7 mouse cellular contexts compared by ENCODE assay signal in genomic region chr8:95142075-95142831, GRCm38 (mm10).
DNase-seq lines count a peak whose midpoint lies in the region; TF ChIP-seq lines count a peak whose summit lies in the region.

No protein-coding gene starts in this region.

- TF ChIP-seq CTCF in small intestine, adult 2 months (IDR thresholded peaks at IDR 0.05; ENCODE audit: extremely low read depth, insufficient read length, insufficient replicate concordance, low read depth, low read length) = no peak

- H3K4me1 ChIP-seq in midbrain, embryonic 10.5 days = peaks cover 49% of the 10 kb centered on the region
- H3K4me1 ChIP-seq in small intestine, adult 2 months (ENCODE audit: control insufficient read depth, insufficient read depth, insufficient read length, low read length) = peaks cover 51% of the 10 kb centered on the region

- H3K9me3 ChIP-seq in midbrain, embryonic 10.5 days (replicated peaks) = no peaks in the 10 kb centered on the region

- peak overlapping the region; percentile 83 for H3K27ac ChIP-seq in midbrain, embryonic 10.5 days (replicated peaks)
- H3K27ac ChIP-seq in small intestine, adult 2 months (ENCODE audit: insufficient read depth, low read depth, low read length) = peak overlapping the region; percentile 4; the same call in 1 of the 2 replicates

- peak; percentile 70 for DNase-seq in adrenal gland, adult 8-10 months
- DNase-seq in embryo, embryonic 11.5 days (ENCODE audit: low read depth, low spot score) = peak; percentile 52
- DNase-seq in heart, adult 11 months = peak; percentile 98
- DNase-seq in kidney, adult 11 months = peak; percentile 82
- peak; percentile 83 for DNase-seq in left cerebral cortex, postnatal 4 days
- DNase-seq in midbrain, embryonic 10.5 days (ENCODE audit: low spot score) = peak; percentile 58

- intact Hi-C loops in left cerebral cortex, postnatal 4 days (cut with DNase I) = no loop called here

- no peak for TF ChIP-seq POLR2A in small intestine, adult 2 months (IDR thresholded peaks at IDR 0.05; ENCODE audit: low read depth, low read length)

- 1% methylated on average over 64 of the region's 66 CpGs for WGBS in midbrain, embryonic 10.5 days
- WGBS in small intestine, adult 2 months = 2% methylated on average over 66 of the region's 66 CpGs

- no peaks in the 10 kb centered on the region for H3K36me3 ChIP-seq in midbrain, embryonic 10.5 days
- H3K36me3 ChIP-seq in small intestine, adult 2 months (ENCODE audit: control insufficient read depth, insufficient read depth, low read length) = no peaks in the 10 kb centered on the region

- peak overlapping the region; percentile 78 for H3K4me3 ChIP-seq in midbrain, embryonic 10.5 days
- peak overlapping the region; percentile 57 for H3K4me3 ChIP-seq in small intestine, adult 2 months (ENCODE audit: low read depth, low read length)

- peaks cover 76% of the 10 kb centered on the region for H3K27me3 ChIP-seq in midbrain, embryonic 10.5 days (ENCODE audit: low read depth, poor library complexity, severe bottlenecking)
- no peaks in the 10 kb centered on the region for H3K27me3 ChIP-seq in small intestine, adult 2 months (ENCODE audit: control insufficient read depth, insufficient read depth, low read length)

Comparison
In these comparisons a context has a peak if more than half of its experiments do, and no peak if none do; other contexts are left out.
1. Peak in every context shown above with its lines: DNase-seq, H3K4me3 ChIP-seq and H3K27ac ChIP-seq.